8 mouse cellular contexts compared by ENCODE assay signal in genomic region chr12:110188136-110188631, GRCm38 (mm10).
A peak's percentile ranks its signal among the peaks of the same experiment; 100 is the strongest.
DNase-seq lines count a peak whose midpoint lies in the region; ATAC-seq lines count a peak whose summit lies in the region.

No protein-coding gene starts in this region.

- H3K36me3 ChIP-seq in heart, embryonic 13.5 days: no peaks in the 10 kb centered on the region
- no peaks in the 10 kb centered on the region for H3K36me3 ChIP-seq in hindbrain, embryonic 11.5 days (ENCODE audit: control insufficient read depth, insufficient read depth, low read length)
- H3K36me3 ChIP-seq in midbrain, embryonic 14.5 days (ENCODE audit: control insufficient read depth, insufficient read depth, low read length): no peaks in the 10 kb centered on the region

- H3K27ac ChIP-seq in heart, embryonic 13.5 days (replicated peaks): no peak overlapping the region
- H3K27ac ChIP-seq in hindbrain, embryonic 11.5 days (ENCODE audit: low read depth, low read length): peak overlapping the region; percentile 83
- H3K27ac ChIP-seq in midbrain, embryonic 14.5 days (replicated peaks; ENCODE audit: low read depth, low read length): peak overlapping the region; percentile 60

- no peak overlapping the region for H3K9ac ChIP-seq in heart, embryonic 13.5 days
- peak overlapping the region; percentile 53 for H3K9ac ChIP-seq in hindbrain, embryonic 11.5 days (ENCODE audit: low read depth, low read length)
- H3K9ac ChIP-seq in midbrain, embryonic 14.5 days (replicated peaks; ENCODE audit: low read length): peak overlapping the region; percentile 23; the same call in 1 of the 2 replicates

- H3K4me3 ChIP-seq in heart, embryonic 13.5 days: peak overlapping the region; percentile 13
- peak overlapping the region; percentile 37 for H3K4me3 ChIP-seq in hindbrain, embryonic 11.5 days (ENCODE audit: low read depth, low read length)
- peak overlapping the region; percentile 19 for H3K4me3 ChIP-seq in midbrain, embryonic 14.5 days (replicated peaks; ENCODE audit: low read depth, low read length)

- H3K9me3 ChIP-seq in heart, embryonic 13.5 days: no peaks in the 10 kb centered on the region
- no peaks in the 10 kb centered on the region for H3K9me3 ChIP-seq in hindbrain, embryonic 11.5 days (ENCODE audit: control insufficient read depth, low read length)
- H3K9me3 ChIP-seq in midbrain, embryonic 14.5 days (ENCODE audit: control insufficient read depth, low read length): no peaks in the 10 kb centered on the region

- peaks cover 94% of the 10 kb centered on the region for H3K27me3 ChIP-seq in heart, embryonic 13.5 days (replicated peaks)
- peaks cover 19% of the 10 kb centered on the region for H3K27me3 ChIP-seq in hindbrain, embryonic 11.5 days (ENCODE audit: control insufficient read depth, insufficient read depth, low read length)
- peaks cover 43% of the 10 kb centered on the region for H3K27me3 ChIP-seq in midbrain, embryonic 14.5 days (ENCODE audit: control insufficient read depth, insufficient read depth, low read length)

- peaks cover 21% of the 10 kb centered on the region for H3K4me1 ChIP-seq in heart, embryonic 13.5 days
- H3K4me1 ChIP-seq in hindbrain, embryonic 11.5 days (replicated peaks; ENCODE audit: control insufficient read depth, insufficient read depth, low read length): peaks cover 15% of the 10 kb centered on the region
- H3K4me1 ChIP-seq in midbrain, embryonic 14.5 days (ENCODE audit: control insufficient read depth, insufficient read depth, low read length): peaks cover 22% of the 10 kb centered on the region

- H3K4me2 ChIP-seq in heart, embryonic 13.5 days: peak overlapping the region; percentile 22; the same call in 1 of the 2 replicates
- H3K4me2 ChIP-seq in hindbrain, embryonic 11.5 days (replicated peaks; ENCODE audit: low read depth, low read length): peak overlapping the region; percentile 66
- peak overlapping the region; percentile 46 for H3K4me2 ChIP-seq in midbrain, embryonic 14.5 days (ENCODE audit: low read length)

- ATAC-seq in heart, embryonic 13.5 days (ENCODE audit: extremely low read depth, insufficient number of reproducible peaks, low FRiP score, low TSS enrichment): no peak
- 0 out of 2 replicates have a peak, but pooled peaks have one; percentile 1 for ATAC-seq in hindbrain, embryonic 11.5 days (ENCODE audit: low FRiP score)
- ATAC-seq in midbrain, embryonic 14.5 days (ENCODE audit: low FRiP score, low TSS enrichment): no peak
- ATAC-seq in activated CD4-positive, CD25-positive, alpha-beta regulatory T cell, adult 4 months: no peak

- WGBS in heart, embryonic 13.5 days: 2% methylated on average over 29 of the region's 29 CpGs
- WGBS in hindbrain, embryonic 11.5 days: 2% methylated on average over 29 of the region's 29 CpGs
- WGBS in midbrain, embryonic 14.5 days: under 1% methylated on average over 29 of the region's 29 CpGs

- no peak for DNase-seq in heart, adult 18-20 months
- DNase-seq in embryo, embryonic 10 days (ENCODE audit: low spot score): peak; percentile 67
- peak; percentile 58 for DNase-seq in hindbrain, embryonic 11.5 days (ENCODE audit: low spot score)
- peak; percentile 39 for DNase-seq in midbrain, embryonic 14.5 days
- no peak for DNase-seq in left cerebral cortex, adult 18-20 months (ENCODE audit: low spot score in 2 of 2)
- DNase-seq in thymus, postnatal 14 days: no peak

Comparison
In these comparisons a context has a peak if more than half of its experiments do, and no peak if none do; other contexts are left out.
1. DNase-seq: peak in embryo, embryonic 10 days (single experiment), hindbrain, embryonic 11.5 days (single experiment) and midbrain, embryonic 14.5 days (single experiment); none in heart, adult 18-20 months (0 of 2), left cerebral cortex, adult 18-20 months (0 of 2) and thymus, postnatal 14 days (single experiment).
2. Peak in every context shown above with its lines, with median percentiles within 50 percentile points of each other: H3K4me2 ChIP-seq and H3K4me3 ChIP-seq.